Mouse (Mus musculus): Measurements from ENCODE around the gene Hspa8.

GRCm38 (mm10) chr9:40783641-40784373 is 17.0 kb upstream of the Hspa8 start:
- TF ChIP-seq CTCF (IDR thresholded peaks at IDR 0.05; ENCODE audit: insufficient read depth, low read length): no peak
- peak; percentile 50; the same call in 1 of the 2 replicates for TF ChIP-seq POLR2A (IDR thresholded peaks at IDR 0.05; ENCODE audit: borderline replicate concordance, extremely low read depth, low read depth, low read length)

Measured in lung, adult 2 months (tissue).